Mouse (Mus musculus) lung, postnatal 0 days (tissue): ENCODE measurements around the gene Nedd9.

ENCODE experiments used
- CTCF ChIP-seq: IDR thresholded peaks from 2 replicates; pipeline ENCODE4 v1.5.1; 2016; ENCODE audit warnings: antibody characterized with exemption, mild to moderate bottlenecking
- EP300 ChIP-seq: IDR thresholded peaks from 2 replicates; pipeline ENCODE4 v1.6.1; 2016; ENCODE audit warnings: antibody characterized with exemption, mild to moderate bottlenecking, control low read depth

DNA sequence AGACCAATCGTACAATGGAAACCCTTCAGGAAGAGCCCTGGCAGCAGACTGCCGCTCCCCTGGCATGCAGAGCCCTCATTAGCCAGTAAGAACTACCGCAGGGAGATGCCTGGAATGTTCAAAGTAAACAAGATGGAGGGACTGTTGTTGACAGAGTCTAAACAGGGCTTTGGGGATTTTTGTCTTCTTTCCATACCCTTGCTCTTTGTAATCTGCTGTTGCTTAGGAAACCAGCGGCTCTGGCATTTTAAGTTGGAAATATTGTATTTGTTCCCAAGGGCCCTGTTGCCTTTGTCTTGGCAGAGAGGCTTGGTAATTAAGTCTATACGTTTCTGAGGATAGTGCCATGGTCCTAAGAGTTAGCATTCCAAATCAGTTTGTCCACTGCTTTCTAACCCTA, 134.8 kb downstream of the Nedd9 start:
- no peak for TF ChIP-seq CTCF
- TF ChIP-seq EP300, result peak; percentile 91
